Mouse (Mus musculus) gastrocnemius, adult 2 months (tissue): ENCODE measurements around the gene Maml2. TPM values are rescaled to one million over a fixed set of nuclear protein-coding genes. Genes with fewer than 3 reads are reported as not detected.

Source experiments
- DNase-seq: peaks from one replicate; pipeline ENCODE4 v3.0.0; 2022
- H3K27ac ChIP-seq: fragments of 200-600 bp; 2 replicates; pipeline ENCODE4 v1.8.1; 2022; ENCODE audit warnings: mild to moderate bottlenecking
- H3K4me3 ChIP-seq: fragments of 200-600 bp; 2 replicates; pipeline ENCODE4 v1.8.1; 2022; ENCODE audit warnings: mild to moderate bottlenecking, moderate library complexity
- CTCF ChIP-seq: fragments of 200-600 bp; IDR thresholded peaks from 2 replicates; pipeline ENCODE4 v1.8.1; 2022; ENCODE audit warnings: antibody characterized with exemption, mild to moderate bottlenecking, moderate library complexity
- intact Hi-C: fragments of 180-260 bp; cut with DNase I; formaldehyde crosslinking; loops from one replicate; pipeline ENCODE4 v1.15.1; 2025
- total RNA-seq, 2 experiments: library from RNA; stranded (reverse); gene quantifications; 2 replicates each; pipeline ENCODE4 v1.2.3; 2021

Gene Maml2
- total RNA-seq, 2 experiments from 2014 or later: 2.9 to 3.0 TPM

GRCm38 (mm10) chr9:13612371-13612770, 314.6 kb downstream of the Maml2 start:
- no peak for TF ChIP-seq CTCF
- Histone ChIP-seq H3K27ac (no peak overlapping the region), H3K4me3 (no peak overlapping the region)
- intact Hi-C loops: no loop called here
- DNase-seq: no peak

- no peak for DNase-seq
- Histone ChIP-seq H3K27ac (no peak overlapping the region), H3K4me3 (no peak overlapping the region)
- intact Hi-C loops: no loop called here
- TF ChIP-seq CTCF: no peak
Observed at GRCm38 (mm10) chr9:13613325-13614268, 315.8 kb downstream of the Maml2 start.

- Histone ChIP-seq H3K27ac (no peak overlapping the region), H3K4me3 (no peak overlapping the region)
- no peak for TF ChIP-seq CTCF
- DNase-seq: no peak
- intact Hi-C loops: no loop called here
Observed at GRCm38 (mm10) chr9:13616383-13617009, 318.7 kb downstream of the Maml2 start.

- Histone ChIP-seq H3K4me3 (no peak overlapping the region), H3K27ac (no peak overlapping the region)
- intact Hi-C loops: no loop called here
- TF ChIP-seq CTCF: no peak
- no peak for DNase-seq
Observed at GRCm38 (mm10) chr9:13620794-13621193, 323.0 kb downstream of the Maml2 start.

- intact Hi-C loops: no loop called here
- Histone ChIP-seq H3K4me3 (no peak overlapping the region), H3K27ac (no peak overlapping the region)
- TF ChIP-seq CTCF: peak; percentile 30; the same call in 1 of the 2 replicates
- DNase-seq: no peak
Observed at GRCm38 (mm10) chr9:13621941-13622340, 324.2 kb downstream of the Maml2 start.

GRCm38 (mm10) chr9:13622426-13622825, 324.7 kb downstream of the Maml2 start:
- Histone ChIP-seq H3K27ac (no peak overlapping the region), H3K4me3 (no peak overlapping the region)
- no peak for DNase-seq
- TF ChIP-seq CTCF: no peak
- intact Hi-C loops: no loop called here

GRCm38 (mm10) chr9:13623892-13624422, 326.2 kb downstream of the Maml2 start:
- Histone ChIP-seq H3K4me3 (no peak overlapping the region), H3K27ac (no peak overlapping the region)
- intact Hi-C loops: no loop called here
- DNase-seq: no peak
- no peak for TF ChIP-seq CTCF

- intact Hi-C loops: no loop called here
- Histone ChIP-seq H3K27ac (no peak overlapping the region), H3K4me3 (no peak overlapping the region)
- no peak for TF ChIP-seq CTCF
- DNase-seq: no peak
Observed at GRCm38 (mm10) chr9:13624780-13625179, 327.0 kb downstream of the Maml2 start.

- no peak overlapping the region for H3K27ac ChIP-seq
Observed at GRCm38 (mm10) chr9:13625215-13625614, 327.5 kb downstream of the Maml2 start.

GRCm38 (mm10) chr9:13626480-13626879, 328.7 kb downstream of the Maml2 start:
- TF ChIP-seq CTCF: no peak
- no peak for DNase-seq
- intact Hi-C loops: no loop called here
- H3K4me3 ChIP-seq: no peak overlapping the region
- H3K27ac ChIP-seq: no peak overlapping the region

More at GRCm38 (mm10) chr9:13625215-13625614, 327.5 kb downstream of the Maml2 start:
- no peak for DNase-seq
- TF ChIP-seq CTCF: no peak
- no peak overlapping the region for H3K4me3 ChIP-seq
- intact Hi-C loops: no loop called here

- DNase-seq: peak; percentile 58
- Histone ChIP-seq H3K4me3 (no peak overlapping the region), H3K27ac (peak overlapping the region; percentile 67)
- intact Hi-C loops: no loop called here
- TF ChIP-seq CTCF: no peak
Observed at GRCm38 (mm10) chr9:13633371-13633770, 335.6 kb downstream of the Maml2 start.

- H3K4me3 ChIP-seq: no peak overlapping the region
- TF ChIP-seq CTCF: no peak
- no peak for DNase-seq
- no peak overlapping the region for H3K27ac ChIP-seq
- intact Hi-C loops: no loop called here
Observed at GRCm38 (mm10) chr9:13639655-13640054, 341.9 kb downstream of the Maml2 start.

- Histone ChIP-seq H3K27ac (0 out of 2 replicates have a peak overlapping the region, but pooled peaks have one; percentile 16), H3K4me3 (no peak overlapping the region)
- intact Hi-C loops: no loop called here
- DNase-seq: peak; percentile 39
- TF ChIP-seq CTCF: no peak
Observed at GRCm38 (mm10) chr9:13645153-13645552, 347.4 kb downstream of the Maml2 start.
